Mouse (Mus musculus) forebrain, embryonic 14.5 days (tissue): ENCODE measurements around the gene Oosp2. TPM values are rescaled to one million over a fixed set of nuclear protein-coding genes. Genes with fewer than 3 reads are reported as not detected.

Source experiments
- polyA plus RNA-seq: library from polyadenylated mRNA; unstranded; fragments of >200 nt; fragmentation: Nextera tagmentation; extraction: Ambion mirVana; gene quantifications from 2 replicates; pipeline ENCODE4 v1.2.1, GENCODE M21; 2014

Oosp2 gene
- polyA plus RNA-seq, 1 experiment from 2014 or later: not detected

Other genes starting within 250 kb of the Oosp2 start
- gene Ms4a4b, start 217.0 kb downstream of the Oosp2 start, polyA plus RNA-seq: not detected in 2 replicates
- 1.6 and 2.3 TPM in 2 replicates for gene Ms4a6c, start 191.2 kb downstream of the Oosp2 start, polyA plus RNA-seq
- gene Gm8369, start 174.6 kb downstream of the Oosp2 start, polyA plus RNA-seq: not detected in 2 replicates
- 2.8 and 3.1 TPM in 2 replicates for gene Ms4a6b, start 144.0 kb downstream of the Oosp2 start, polyA plus RNA-seq
- gene Ms4a4d, start 123.8 kb downstream of the Oosp2 start, polyA plus RNA-seq: not detected in 2 replicates
- 2.7 and 2.8 TPM in 2 replicates for gene Ms4a6d, start 55.7 kb downstream of the Oosp2 start, polyA plus RNA-seq
- not detected in 2 replicates for gene Ms4a2, start 36.8 kb downstream of the Oosp2 start, polyA plus RNA-seq
- gene Ms4a3, start 19.7 kb downstream of the Oosp2 start, polyA plus RNA-seq: not detected in 2 replicates
- not detected in 2 replicates for gene Oosp1, start 30.6 kb upstream of the Oosp2 start, polyA plus RNA-seq
- not detected in 2 replicates for gene Oosp3, start 36.5 kb upstream of the Oosp2 start, polyA plus RNA-seq
- not detected in 2 replicates for gene Gif, start 87.0 kb upstream of the Oosp2 start, polyA plus RNA-seq
- 48.6 and 52.0 TPM in 2 replicates for gene Mrpl16, start 109.8 kb upstream of the Oosp2 start, polyA plus RNA-seq
- gene Stx3, start 158.8 kb upstream of the Oosp2 start, polyA plus RNA-seq: 11.8 and 14.5 TPM in 2 replicates
- not detected in 2 replicates for gene Olfr1417, start 178.7 kb upstream of the Oosp2 start, polyA plus RNA-seq
- gene Olfr1418, start 200.5 kb upstream of the Oosp2 start, polyA plus RNA-seq: not detected in 2 replicates
- not detected in 2 replicates for gene Olfr1419, start 214.5 kb upstream of the Oosp2 start, polyA plus RNA-seq
- gene Olfr1420, start 226.0 kb upstream of the Oosp2 start, polyA plus RNA-seq: not detected in 2 replicates